Mouse (Mus musculus): ENCODE measurements around the gene Ncbp2. TPM values are rescaled to one million over a fixed set of nuclear protein-coding genes. Genes with fewer than 3 reads are reported as not detected.
"Not testable (repeated sequence)": the region's sequence is repeated elsewhere in the genome, so short reads cannot be mapped to it uniquely, and the experiment has no call there.

Ncbp2 gene
- total RNA-seq, 2 experiments from 2014 or later = 23.6 to 27.0 TPM

DNA sequence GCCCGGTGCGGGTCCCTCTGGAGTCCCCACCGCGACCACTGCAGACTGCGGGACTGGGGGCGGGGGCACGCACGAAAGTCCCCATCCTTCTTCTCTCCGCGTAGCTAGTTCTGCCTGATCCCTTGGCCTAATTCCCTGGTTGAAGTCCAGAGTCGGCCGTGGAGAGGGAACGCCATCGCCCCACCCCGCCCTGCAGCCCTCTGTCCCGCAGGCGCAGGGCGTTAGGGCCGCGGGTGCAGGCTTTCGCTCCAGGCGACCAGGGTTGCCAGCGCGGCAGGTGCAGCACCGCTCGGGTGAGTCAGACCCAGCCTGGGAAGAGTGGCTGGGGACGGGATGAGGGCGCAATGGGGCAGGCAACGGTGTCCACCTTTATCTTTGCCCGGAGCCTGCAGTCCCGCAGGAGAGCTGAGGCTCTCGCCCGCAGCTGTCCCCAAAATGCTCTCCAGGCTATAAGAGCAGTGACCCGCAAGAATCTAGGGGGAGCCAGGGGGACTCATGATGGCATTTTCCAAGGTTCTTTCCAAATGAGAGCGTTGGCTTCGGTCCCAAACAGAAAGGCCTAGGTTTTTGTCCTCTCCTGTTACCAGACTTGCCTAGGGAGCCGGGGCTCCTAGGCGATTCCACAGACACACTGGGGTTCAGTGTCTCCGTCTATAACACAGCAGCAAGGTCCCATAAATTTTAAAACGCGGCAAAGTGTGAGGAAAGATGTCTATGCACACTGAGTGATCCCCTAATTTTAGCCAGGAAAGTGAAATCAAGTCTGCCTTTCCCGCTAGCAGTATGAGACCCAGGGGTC, 14.4 kb upstream of the Ncbp2 start, which contains the start of gene Pigz:
TSS of gene Pigz (plus strand) at position 101 of the 799 bp plus-strand sequence.
- intact Hi-C loops (cut with DNase I) = no loop called here
- peak; percentile 63 to 71 for DNase-seq

DNA sequence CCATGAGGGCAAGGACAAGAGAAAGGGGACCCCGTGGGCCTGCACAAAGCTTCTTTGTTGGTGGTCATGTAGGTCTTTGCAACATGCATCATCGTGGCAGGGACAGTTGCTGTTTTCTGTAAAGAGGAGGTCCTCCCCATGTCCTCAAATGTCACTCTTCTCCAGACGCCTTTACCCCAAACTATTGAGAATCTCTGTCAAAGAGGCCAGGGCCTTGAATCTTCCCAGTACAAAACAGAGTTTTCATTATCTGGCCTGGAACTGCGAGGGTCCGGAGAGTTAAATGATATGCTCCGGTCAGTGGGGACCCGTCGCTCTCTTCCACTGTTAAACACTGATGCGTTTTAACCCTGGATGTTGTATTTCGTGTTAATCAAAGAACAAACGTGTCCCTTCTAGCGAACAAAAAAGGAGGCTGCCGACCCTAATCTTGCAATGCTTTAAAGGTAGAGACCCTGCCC, 13.7 kb upstream of the Ncbp2 start:
- intact Hi-C loops (cut with DNase I) = no loop called here
- DNase-seq = no peak

GRCm38 (mm10) chr16:31935091-31935979, 13.0 kb upstream of the Ncbp2 start:
- intact Hi-C loops (cut with DNase I) = no loop called here
- DNase-seq = no peak

DNA sequence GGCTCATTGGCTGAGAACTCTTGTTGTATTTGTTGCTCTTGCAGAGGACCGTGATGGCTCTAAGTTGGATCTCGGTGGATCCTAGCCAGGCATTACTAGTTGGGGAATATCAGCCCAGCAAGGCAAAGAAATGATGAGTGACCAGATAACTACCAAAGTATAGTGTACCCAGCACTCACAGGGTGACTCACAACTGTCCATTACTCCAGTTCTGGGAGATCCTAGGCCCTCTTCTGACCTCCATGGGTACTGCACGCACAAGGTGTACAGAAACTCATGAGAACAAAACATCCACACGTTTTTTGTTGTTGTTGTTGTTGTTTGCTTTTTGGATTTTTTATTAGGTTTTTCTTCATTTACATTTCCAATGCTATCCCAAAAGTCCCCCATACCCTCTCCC, 11.7 kb upstream of the Ncbp2 start:
- no peak for DNase-seq
- intact Hi-C loops (cut with DNase I) = no loop called here

DNA sequence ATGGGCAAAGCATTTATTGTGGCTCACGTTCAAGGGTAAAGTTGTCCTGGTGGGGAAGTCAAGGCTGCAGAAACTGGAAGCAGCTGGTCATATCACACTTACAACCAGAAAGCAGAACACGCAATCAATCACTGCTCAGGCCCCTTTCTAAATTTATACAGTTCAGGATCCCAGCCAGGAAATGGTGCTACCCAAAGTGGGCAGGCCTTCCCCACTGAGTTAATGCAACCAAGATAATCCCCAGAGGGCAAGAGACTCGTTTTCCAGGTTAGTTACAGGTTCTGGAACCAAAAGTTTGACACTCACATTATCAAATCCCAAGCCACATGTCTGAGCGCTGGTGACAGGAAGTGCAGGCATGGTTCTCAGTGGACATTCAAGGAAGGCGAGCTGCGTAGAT, 9.5 kb upstream of the Ncbp2 start:
- intact Hi-C loops (cut with DNase I) = no loop called here
- DNase-seq = no peak

DNA sequence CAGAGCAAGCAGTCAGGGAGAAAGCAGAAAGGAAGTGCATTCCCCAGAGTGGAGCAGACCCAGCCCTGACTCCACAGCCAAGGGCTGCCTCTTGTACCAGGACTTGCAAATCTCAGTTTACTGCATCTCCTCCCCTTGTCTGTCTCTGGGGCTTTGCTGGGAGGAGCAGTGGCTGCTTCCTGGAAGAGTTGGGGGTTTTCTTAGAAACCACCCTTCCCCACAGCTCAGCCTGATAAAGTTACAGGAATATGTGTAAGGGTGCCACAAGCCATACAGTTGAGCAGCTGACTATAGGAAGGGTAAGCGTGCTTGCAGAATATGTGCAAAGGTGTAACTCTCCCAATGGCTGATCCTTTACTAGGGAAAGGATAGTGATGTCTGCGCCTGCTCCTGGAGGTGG, 7.7 kb upstream of the Ncbp2 start:
- no peak for DNase-seq
- intact Hi-C loops (cut with DNase I) = loop anchor here (10.0 kb wide), 1 partner anchor 304 kb away; the partner anchor contains the start of genes Fbxo45 and Wdr53

GRCm38 (mm10) chr16:31943980-31944379, 4.3 kb upstream of the Ncbp2 start:
- peak; percentile 72 to 79 for DNase-seq

GRCm38 (mm10) chr16:31944698-31945255, 3.5 kb upstream of the Ncbp2 start:
- intact Hi-C loops (cut with DNase I) = loop anchor here (5.0 to 10.0 kb wide), 2 partner anchors 133 to 300 kb away; partner anchors contain the start of genes Fbxo45, Pak2 and Wdr53
- no peak for DNase-seq

More at GRCm38 (mm10) chr16:31943980-31944379, 4.3 kb upstream of the Ncbp2 start:
- intact Hi-C loops (cut with DNase I) = loop anchor here (10.0 kb wide), 1 partner anchor 301 kb away; the partner anchor contains the start of genes Fbxo45 and Wdr53

DNA sequence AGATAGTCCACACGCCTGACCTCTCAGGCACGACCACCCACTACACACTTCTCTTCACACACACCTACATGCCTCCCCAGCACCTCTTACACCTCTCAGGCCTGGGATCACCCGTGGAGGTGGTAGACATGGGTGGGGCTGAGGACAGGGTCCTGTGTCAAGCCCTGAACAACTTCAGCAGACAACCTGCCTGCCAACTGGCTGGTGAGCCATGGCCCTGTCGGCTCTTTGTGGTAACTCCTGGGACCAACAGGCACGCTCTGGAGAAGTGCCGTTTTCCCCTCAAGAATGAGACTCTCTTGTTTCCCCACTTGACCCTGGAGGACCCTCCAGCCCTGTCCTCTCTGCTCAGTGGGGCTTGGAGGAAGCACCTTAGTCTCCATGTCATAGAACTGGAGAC, 2.9 kb upstream of the Ncbp2 start:
- no peak for DNase-seq
- intact Hi-C loops (cut with DNase I) = loop anchor here (5.0 to 10.0 kb wide), 2 partner anchors 132 to 299 kb away; partner anchors contain the start of genes Fbxo45, Pak2 and Wdr53

DNA sequence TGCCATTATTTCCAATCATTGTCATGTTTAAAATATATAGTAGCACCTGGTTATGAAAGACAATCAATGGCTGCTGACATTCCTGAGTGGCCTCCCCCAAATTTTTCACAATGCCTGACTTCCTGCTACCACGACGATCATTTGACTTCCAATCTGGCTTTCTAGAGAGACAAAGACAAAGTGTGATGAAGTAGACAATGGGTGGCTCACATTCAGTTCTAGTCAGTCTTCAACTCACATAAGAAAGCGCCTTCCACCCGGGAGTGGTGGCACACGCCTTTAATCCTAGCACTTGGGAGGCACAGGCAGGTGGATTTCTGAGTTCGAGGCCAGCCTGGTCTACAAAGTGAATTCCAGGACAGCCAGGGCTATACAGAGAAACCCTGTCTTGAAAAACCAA, 2.3 kb upstream of the Ncbp2 start:
- intact Hi-C loops (cut with DNase I) = loop anchor here (5.0 to 10.0 kb wide), 2 partner anchors 131 to 299 kb away; partner anchors contain the start of genes Fbxo45, Pak2 and Wdr53
- not testable (repeated sequence) for DNase-seq

GRCm38 (mm10) chr16:31947333-31947732, 980 bp upstream of the Ncbp2 start:
- intact Hi-C loops (cut with DNase I) = loop anchor here (5.0 to 10.0 kb wide), 2 partner anchors 130 to 297 kb away; partner anchors contain the start of genes Fbxo45, Pak2 and Wdr53

GRCm38 (mm10) chr16:31947901-31948316, 404 bp upstream of the Ncbp2 start:
- DNase-seq = no peak
- intact Hi-C loops (cut with DNase I) = loop anchor here (5.0 to 10.0 kb wide), 2 partner anchors 129 to 297 kb away; partner anchors contain the start of genes Fbxo45, Pak2 and Wdr53

More at GRCm38 (mm10) chr16:31947333-31947732, 980 bp upstream of the Ncbp2 start:
- DNase-seq = no peak

- no peak for DNase-seq
- intact Hi-C loops (cut with DNase I) = no loop called here
These were observed 14.9 kb downstream of the Ncbp2 start for GRCm38 (mm10) chr16:31963224-31963623.

GRCm38 (mm10) chr16:31975258-31975657, 26.9 kb downstream of the Ncbp2 start:
- intact Hi-C loops (cut with DNase I) = no loop called here
- no peak for DNase-seq

- no peak for DNase-seq
- intact Hi-C loops (cut with DNase I) = no loop called here
These were observed 31.2 kb downstream of the Ncbp2 start for GRCm38 (mm10) chr16:31979501-31979900.

DNA sequence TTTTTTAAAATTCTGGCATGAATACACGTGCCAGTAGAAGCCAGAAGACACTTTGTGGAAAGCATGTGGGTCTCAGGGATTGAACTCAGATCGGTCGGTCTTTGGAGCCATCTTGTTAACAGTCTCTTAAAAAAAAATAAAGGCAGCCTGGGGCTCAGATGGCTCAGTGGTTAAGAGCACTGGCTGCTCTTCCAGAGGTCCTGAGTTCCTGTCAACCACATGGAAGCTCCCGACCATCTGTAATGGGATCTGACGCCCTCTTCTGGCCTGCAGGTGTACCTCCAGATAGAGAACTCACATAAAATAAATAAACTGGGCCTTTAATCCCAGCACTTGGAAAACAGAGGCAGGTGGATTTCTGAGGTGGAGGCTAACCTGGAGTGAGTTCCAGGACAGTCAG, 32.6 kb downstream of the Ncbp2 start:
- intact Hi-C loops (cut with DNase I) = no loop called here

DNA sequence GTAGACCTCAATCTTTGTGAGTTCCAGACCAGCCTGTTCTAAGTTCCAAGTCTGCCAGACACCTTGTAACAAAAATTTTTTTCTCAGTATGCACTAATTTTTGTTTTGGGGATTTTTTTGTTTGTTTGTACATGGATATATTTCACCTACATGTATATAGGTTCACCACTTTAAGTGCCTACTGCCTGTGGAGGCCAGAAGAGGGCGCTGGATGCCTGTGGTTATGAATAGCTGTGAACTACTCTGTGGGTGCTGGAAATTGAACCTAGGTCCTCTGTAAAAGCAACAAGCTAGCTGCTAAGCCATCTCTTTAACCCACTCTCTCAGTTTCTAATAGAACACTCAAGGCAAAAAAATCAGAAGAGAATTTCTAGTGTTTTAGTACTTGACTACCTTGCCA, 43.7 kb downstream of the Ncbp2 start:
- intact Hi-C loops (cut with DNase I) = no loop called here

More for the DNA sequence above, 32.6 kb downstream of the Ncbp2 start:
- DNase-seq = no peak

DNA sequence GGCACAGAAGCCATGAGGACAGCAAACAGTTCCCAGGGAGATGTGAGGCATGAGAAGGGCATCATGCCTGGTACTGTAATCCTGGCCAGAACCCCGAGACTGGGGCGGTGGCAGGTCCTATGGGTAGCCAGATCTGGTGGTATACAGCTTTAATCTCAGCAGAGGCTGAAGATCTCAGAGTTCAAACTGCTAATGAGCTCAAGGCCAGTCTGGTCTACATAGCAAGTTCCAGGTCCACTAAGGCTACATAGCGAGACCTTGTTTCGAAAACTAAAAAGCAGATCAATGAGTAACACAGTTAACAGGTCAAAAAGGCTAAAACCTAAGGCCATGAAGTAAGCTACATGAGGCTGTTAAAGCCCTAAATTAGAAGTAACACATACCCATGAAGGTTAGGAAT, 44.9 kb downstream of the Ncbp2 start:
- no peak for DNase-seq
- intact Hi-C loops (cut with DNase I) = no loop called here

More for the DNA sequence above, 43.7 kb downstream of the Ncbp2 start:
- DNase-seq = no peak

GRCm38 (mm10) chr16:31993946-31994345, 45.6 kb downstream of the Ncbp2 start:
- intact Hi-C loops (cut with DNase I) = no loop called here
- no peak for DNase-seq

GRCm38 (mm10) chr16:31996371-31996770, 48.1 kb downstream of the Ncbp2 start:
- DNase-seq = no peak
- intact Hi-C loops (cut with DNase I) = no loop called here

Data from heart, postnatal 36 days (tissue).